Mouse (Mus musculus): ENCODE results near the gene Slc25a26. TPM values are rescaled to one million over a fixed set of nuclear protein-coding genes. Genes with fewer than 3 reads are reported as not detected.

Slc25a26 gene
- polyA plus RNA-seq, 1 experiment from 2014 or later: 7.1 TPM

DNA sequence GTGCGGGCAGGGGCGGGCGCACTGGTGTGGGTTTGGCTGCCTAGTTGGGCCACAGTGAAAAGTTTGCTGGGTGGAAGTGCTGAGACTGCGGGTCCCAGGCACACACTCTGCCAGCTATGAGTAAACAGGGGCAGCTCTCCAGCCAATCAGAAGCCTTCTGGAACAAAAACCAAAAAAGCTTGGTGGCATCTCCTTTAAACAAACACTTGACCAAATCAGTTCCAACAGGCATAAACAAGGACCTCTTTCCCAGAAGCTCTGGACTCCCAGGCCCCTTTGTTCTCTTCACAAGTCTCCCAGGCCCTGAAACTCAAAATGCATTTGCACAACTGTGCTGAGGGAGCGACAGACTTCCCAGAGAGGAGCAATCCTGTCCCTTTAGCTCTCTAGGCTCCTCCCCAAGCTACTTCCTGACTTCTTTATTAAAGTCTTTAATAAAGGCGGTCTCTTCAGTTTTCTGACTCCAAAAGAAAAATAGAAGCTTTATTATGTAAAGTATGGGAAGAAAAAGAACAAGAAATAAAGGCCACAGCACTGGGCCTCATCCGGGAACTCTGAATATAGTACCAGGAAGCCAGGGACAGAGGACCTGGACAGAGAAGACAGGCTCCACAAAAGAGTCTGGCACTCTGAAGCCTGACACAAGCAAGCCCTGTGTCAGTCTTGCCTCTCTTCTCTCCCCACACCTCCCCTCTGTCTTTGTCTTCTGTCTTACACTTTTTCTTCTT lies 131.1 kb downstream of the Slc25a26 start:
- H3K4me2 ChIP-seq (replicated peaks): no peak overlapping the region
- H3K4me3 ChIP-seq (replicated peaks): no peak overlapping the region
- H3K9ac ChIP-seq (replicated peaks): no peak overlapping the region
- peak overlapping the region; percentile 86 for H3K27ac ChIP-seq
- H3K9me3 ChIP-seq: no peaks in the 10 kb centered on the region
- peaks cover 72% of the 10 kb centered on the region for H3K4me1 ChIP-seq (replicated peaks)
- no peaks in the 10 kb centered on the region for H3K27me3 ChIP-seq
- peaks cover under 1% of the 10 kb centered on the region; the same call in 1 of the 2 replicates for H3K36me3 ChIP-seq
- 29% methylated on average over 7 of the region's 7 CpGs for WGBS
- ATAC-seq: peak; percentile 92

DNA sequence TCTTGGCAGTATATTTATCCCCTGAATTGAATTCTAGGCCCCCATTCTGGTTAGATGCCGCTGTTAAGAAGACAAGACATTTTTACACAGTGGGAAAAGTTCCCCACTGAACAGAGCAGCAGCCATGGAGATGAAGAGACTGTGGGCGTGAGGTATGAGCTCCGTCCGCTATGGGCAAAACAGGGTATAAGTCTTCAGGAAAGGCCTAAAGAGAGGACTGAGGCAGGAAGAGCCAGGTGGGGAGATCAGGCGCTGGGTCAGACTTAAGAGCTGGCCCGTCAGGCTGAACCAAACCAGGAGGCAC lies 131.6 kb downstream of the Slc25a26 start:
- H3K27ac ChIP-seq: peak overlapping the region; percentile 86
- WGBS: 42% methylated on average over 6 of the region's 6 CpGs

DNA sequence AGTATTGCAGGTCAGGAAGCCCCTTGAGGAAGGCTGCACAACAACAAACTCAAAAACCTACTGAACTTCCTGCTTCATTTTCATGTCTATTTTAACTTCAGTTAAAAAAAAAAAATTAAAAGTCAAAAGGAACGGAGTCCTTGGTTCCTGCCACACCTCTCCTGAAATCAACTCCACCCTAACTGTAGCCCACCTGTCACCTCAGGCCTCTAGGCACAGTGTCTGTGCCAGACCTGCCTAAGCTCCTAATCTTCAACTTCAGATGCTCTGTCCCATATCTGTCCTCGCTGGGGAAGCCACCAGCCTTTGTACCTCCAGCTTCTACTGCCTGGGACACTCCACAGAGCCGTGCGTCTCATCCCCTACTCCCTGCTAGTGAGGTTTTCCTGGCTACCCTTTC lies 134.1 kb downstream of the Slc25a26 start:
- Histone ChIP-seq H3K9me3 (no peaks in the 10 kb centered on the region), H3K27ac (no peak overlapping the region), H3K9ac (replicated peaks) (no peak overlapping the region), H3K4me2 (replicated peaks) (no peak overlapping the region), H3K27me3 (no peaks in the 10 kb centered on the region), H3K4me1 (replicated peaks) (peaks cover 62% of the 10 kb centered on the region), H3K36me3 (no peaks in the 10 kb centered on the region), H3K4me3 (replicated peaks) (no peak overlapping the region)
- ATAC-seq: no peak
- 83% methylated on average over 4 of the region's 4 CpGs for WGBS

More for the DNA sequence above, 131.6 kb downstream of the Slc25a26 start:
- H3K4me1 ChIP-seq (replicated peaks): peaks cover 75% of the 10 kb centered on the region
- ATAC-seq: peak; percentile 57; the same call in 1 of the 2 replicates
- H3K27me3 ChIP-seq: no peaks in the 10 kb centered on the region
- H3K9me3 ChIP-seq: no peaks in the 10 kb centered on the region
- H3K9ac ChIP-seq (replicated peaks): no peak overlapping the region
- no peak overlapping the region for H3K4me2 ChIP-seq (replicated peaks)
- no peak overlapping the region for H3K4me3 ChIP-seq (replicated peaks)
- H3K36me3 ChIP-seq: no peaks in the 10 kb centered on the region

DNA sequence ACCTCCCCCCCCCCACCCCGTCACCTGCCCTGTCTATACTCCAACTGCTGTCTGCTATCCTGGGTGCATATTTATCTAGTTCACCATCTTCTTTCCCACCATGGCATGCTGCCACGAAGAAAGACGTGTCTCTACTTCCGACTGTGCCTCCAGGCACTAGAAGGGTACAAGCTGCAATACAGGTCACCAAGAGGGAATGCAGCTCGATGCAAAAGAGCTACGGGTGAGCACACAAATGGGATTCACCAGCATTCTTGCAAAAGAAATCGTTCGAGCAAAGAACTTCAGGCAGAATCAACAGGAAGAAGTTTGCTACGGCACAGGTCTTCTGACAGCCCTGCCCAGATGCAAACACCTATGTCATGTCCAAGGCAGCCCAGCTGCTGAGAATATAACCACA lies 134.6 kb downstream of the Slc25a26 start:
- H3K4me1 ChIP-seq (replicated peaks): peaks cover 58% of the 10 kb centered on the region
- H3K27ac ChIP-seq: no peak overlapping the region
- H3K27me3 ChIP-seq: no peaks in the 10 kb centered on the region
- H3K4me2 ChIP-seq (replicated peaks): no peak overlapping the region
- no peak overlapping the region for H3K9ac ChIP-seq (replicated peaks)
- no peaks in the 10 kb centered on the region for H3K36me3 ChIP-seq
- H3K9me3 ChIP-seq: no peaks in the 10 kb centered on the region
- no peak overlapping the region for H3K4me3 ChIP-seq (replicated peaks)
- no peak for ATAC-seq
- WGBS: 71% methylated on average over 9 of the region's 9 CpGs

- no peak overlapping the region for H3K9ac ChIP-seq (replicated peaks)
- H3K9me3 ChIP-seq: no peaks in the 10 kb centered on the region
- peaks cover 56% of the 10 kb centered on the region for H3K4me1 ChIP-seq (replicated peaks)
- no peak overlapping the region for H3K27ac ChIP-seq
- no peaks in the 10 kb centered on the region for H3K27me3 ChIP-seq
- no peak for ATAC-seq
- no peaks in the 10 kb centered on the region for H3K36me3 ChIP-seq
- WGBS: 7% methylated on average over 1 of the region's 1 CpGs
- no peak overlapping the region for H3K4me3 ChIP-seq (replicated peaks)
- no peak overlapping the region for H3K4me2 ChIP-seq (replicated peaks)
These were observed 135.2 kb downstream of the Slc25a26 start for GRCm38 (mm10) chr6:94635343-94635742.

DNA sequence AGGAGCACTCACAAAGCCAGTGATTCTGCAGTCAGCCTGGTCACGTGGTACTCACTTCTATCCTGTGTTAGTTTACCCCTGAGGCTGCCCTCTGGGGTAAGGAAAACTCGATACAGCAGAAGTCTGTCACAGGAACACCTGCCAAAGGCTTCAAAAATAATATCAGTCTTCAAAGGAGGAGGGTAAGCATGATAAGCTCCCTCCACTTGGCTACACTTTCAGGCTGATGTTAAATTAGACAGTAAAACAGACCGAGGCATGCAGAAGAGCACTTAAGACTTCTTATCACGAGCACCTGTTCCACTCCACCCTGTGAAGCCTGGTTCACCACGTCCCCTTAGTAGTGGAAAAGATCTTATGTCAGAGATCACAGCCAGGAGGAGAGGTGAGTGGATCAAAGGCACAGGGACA lies 136.9 kb downstream of the Slc25a26 start:
- H3K4me3 ChIP-seq (replicated peaks): no peak overlapping the region
- H3K9me3 ChIP-seq: no peaks in the 10 kb centered on the region
- no peak overlapping the region for H3K27ac ChIP-seq
- no peaks in the 10 kb centered on the region for H3K27me3 ChIP-seq
- no peak for ATAC-seq
- H3K9ac ChIP-seq (replicated peaks): no peak overlapping the region
- no peak overlapping the region for H3K4me2 ChIP-seq (replicated peaks)
- 68% methylated on average over 5 of the region's 5 CpGs for WGBS
- H3K36me3 ChIP-seq: no peaks in the 10 kb centered on the region
- H3K4me1 ChIP-seq (replicated peaks): peaks cover 44% of the 10 kb centered on the region

GRCm38 (mm10) chr6:94640297-94640696 lies 140.2 kb downstream of the Slc25a26 start:
- Histone ChIP-seq H3K4me1 (replicated peaks) (peaks cover 25% of the 10 kb centered on the region), H3K9ac (replicated peaks) (no peak overlapping the region), H3K36me3 (no peaks in the 10 kb centered on the region), H3K27ac (0 out of 2 replicates have a peak overlapping the region, but pooled peaks have one; percentile 39), H3K9me3 (no peaks in the 10 kb centered on the region), H3K4me3 (replicated peaks) (no peak overlapping the region), H3K27me3 (no peaks in the 10 kb centered on the region), H3K4me2 (replicated peaks) (no peak overlapping the region)
- ATAC-seq: peak; percentile 74
- 54% methylated on average over 7 of the region's 7 CpGs for WGBS

DNA sequence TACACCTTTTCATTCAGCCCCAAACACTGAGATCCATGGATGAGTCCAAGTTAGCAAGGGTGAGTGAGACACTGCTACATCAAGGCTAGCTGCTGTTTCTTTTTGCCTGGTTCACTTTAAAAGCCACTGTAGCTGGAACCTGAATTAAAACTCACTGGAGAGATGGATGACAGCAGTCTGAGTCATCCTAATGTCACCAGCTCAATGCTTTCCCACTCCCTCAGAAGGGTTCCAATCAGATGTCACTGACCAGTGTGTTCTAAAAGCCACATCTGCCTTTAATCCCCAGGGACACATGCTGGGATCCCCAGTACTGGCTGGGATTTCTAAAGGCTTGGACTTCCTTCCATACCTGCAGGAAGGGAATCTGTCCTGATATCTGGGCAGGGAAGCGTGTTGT lies 141.9 kb downstream of the Slc25a26 start:
- Histone ChIP-seq H3K9me3 (no peaks in the 10 kb centered on the region), H3K4me3 (replicated peaks) (no peak overlapping the region), H3K36me3 (no peaks in the 10 kb centered on the region), H3K9ac (replicated peaks) (no peak overlapping the region), H3K4me1 (replicated peaks) (peaks cover 21% of the 10 kb centered on the region), H3K27ac (no peak overlapping the region), H3K4me2 (replicated peaks) (no peak overlapping the region), H3K27me3 (no peaks in the 10 kb centered on the region)
- ATAC-seq: no peak
- WGBS: 85% methylated on average over 1 of the region's 1 CpGs

- H3K36me3 ChIP-seq: no peaks in the 10 kb centered on the region
- peaks cover 38% of the 10 kb centered on the region for H3K4me1 ChIP-seq (replicated peaks)
- no peak overlapping the region for H3K4me3 ChIP-seq (replicated peaks)
- H3K4me2 ChIP-seq (replicated peaks): no peak overlapping the region
- H3K9me3 ChIP-seq: no peaks in the 10 kb centered on the region
- H3K9ac ChIP-seq (replicated peaks): no peak overlapping the region
- no peak for ATAC-seq
- no peaks in the 10 kb centered on the region for H3K27me3 ChIP-seq
- WGBS: 88% methylated on average over 2 of the region's 2 CpGs
- H3K27ac ChIP-seq: no peak overlapping the region
These were observed 143.9 kb downstream of the Slc25a26 start for GRCm38 (mm10) chr6:94643989-94644388.

GRCm38 (mm10) chr6:94644641-94645040 lies 144.5 kb downstream of the Slc25a26 start:
- Histone ChIP-seq H3K36me3 (no peaks in the 10 kb centered on the region), H3K4me1 (replicated peaks) (peaks cover 44% of the 10 kb centered on the region), H3K4me2 (replicated peaks) (no peak overlapping the region), H3K4me3 (replicated peaks) (no peak overlapping the region), H3K9ac (replicated peaks) (no peak overlapping the region), H3K9me3 (no peaks in the 10 kb centered on the region), H3K27me3 (no peaks in the 10 kb centered on the region), H3K27ac (no peak overlapping the region)
- ATAC-seq: no peak
- 81% methylated on average over 3 of the region's 3 CpGs for WGBS

DNA sequence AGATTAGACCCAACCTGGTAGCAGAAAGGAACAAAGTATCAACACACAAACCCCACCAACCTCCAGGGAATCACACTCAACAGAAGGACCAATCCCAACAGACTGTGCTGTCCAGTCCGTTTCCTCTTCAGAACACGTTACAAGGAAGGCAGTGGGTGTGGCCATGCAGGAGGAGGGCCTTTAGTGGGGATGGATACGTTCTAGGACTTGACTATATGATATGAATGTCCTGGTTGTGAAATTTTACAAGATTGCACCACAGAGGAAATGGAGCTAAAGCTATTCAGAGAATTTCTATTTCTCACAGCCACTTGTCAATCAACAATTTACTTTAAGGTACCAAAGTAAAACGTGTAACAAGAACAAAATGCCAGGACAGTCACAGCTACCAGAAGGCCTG lies 145.6 kb downstream of the Slc25a26 start:
- Histone ChIP-seq H3K36me3 (no peaks in the 10 kb centered on the region), H3K27ac (no peak overlapping the region), H3K4me2 (replicated peaks) (no peak overlapping the region), H3K4me3 (replicated peaks) (no peak overlapping the region), H3K9me3 (no peaks in the 10 kb centered on the region), H3K27me3 (no peaks in the 10 kb centered on the region), H3K9ac (replicated peaks) (no peak overlapping the region), H3K4me1 (replicated peaks) (peaks cover 47% of the 10 kb centered on the region)
- ATAC-seq: no peak
- WGBS: 73% methylated on average over 4 of the region's 4 CpGs

- Histone ChIP-seq H3K4me3 (replicated peaks) (no peak overlapping the region), H3K36me3 (no peaks in the 10 kb centered on the region), H3K27ac (0 out of 2 replicates have a peak overlapping the region, but pooled peaks have one; percentile 12), H3K9me3 (no peaks in the 10 kb centered on the region), H3K4me1 (replicated peaks) (peaks cover 49% of the 10 kb centered on the region), H3K27me3 (no peaks in the 10 kb centered on the region), H3K4me2 (replicated peaks) (no peak overlapping the region), H3K9ac (replicated peaks) (no peak overlapping the region)
- 74% methylated on average over 6 of the region's 6 CpGs for WGBS
- ATAC-seq: no peak
These were observed 146.2 kb downstream of the Slc25a26 start for GRCm38 (mm10) chr6:94646274-94646863.
